Mouse (Mus musculus) heart, adult 18-20 months (tissue): ENCODE data around the gene Olfr578. TPM values are rescaled to one million over a fixed set of nuclear protein-coding genes. Genes with fewer than 3 reads are reported as not detected.

Experiments used
- DNase-seq, 2 experiments: peaks; one replicate each; pipeline ENCODE4 v3.0.0; 2021 to 2022; ENCODE audit warnings: mixed read lengths in 1 of 2
- long read RNA-seq, 2 experiments: library from polyadenylated mRNA; stranded (forward); transcript quantifications; one replicate each; pipeline ENCODE4 v2.0.0; 2021
- total RNA-seq, 2 experiments: library from RNA; stranded (reverse); gene quantifications; 2 replicates each; pipeline ENCODE4 v1.2.3; 2021

Olfr578 gene
- total RNA-seq = not detected
- long read RNA-seq, experiment 1 = 0 reads
- long read RNA-seq, experiment 2 = 0 reads

DNA sequence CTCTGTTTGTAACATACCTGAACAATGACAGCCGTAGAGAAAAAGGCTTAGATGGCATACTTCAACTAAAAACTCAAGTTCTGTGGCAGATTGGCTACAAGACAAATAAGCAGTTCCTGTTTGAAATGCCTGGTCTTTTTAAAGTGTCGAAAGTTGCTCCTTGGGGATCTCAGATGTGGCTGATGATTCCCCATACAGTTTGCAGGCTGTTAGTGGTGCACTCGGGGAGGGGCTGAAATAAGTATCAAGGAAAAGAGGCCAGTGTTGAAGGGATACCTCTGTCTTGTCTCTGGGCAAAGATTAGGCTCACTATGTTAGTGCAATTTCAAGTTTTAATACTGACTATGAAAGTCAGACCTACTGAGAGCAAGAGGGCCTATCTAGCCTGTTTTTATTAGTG, at the start of gene Olfr578:
Gene Olfr578, minus strand, starts transcription at position 101 of the 400 bp plus-strand sequence.
- no peak for DNase-seq

GRCm38 (mm10) chr7:103037724-103038123, 48.6 kb upstream of the Olfr578 start, which contains the start of gene Olfr582:
Gene Olfr582, plus strand, starts transcription at chr7:103038024.
- no peak for DNase-seq

DNA sequence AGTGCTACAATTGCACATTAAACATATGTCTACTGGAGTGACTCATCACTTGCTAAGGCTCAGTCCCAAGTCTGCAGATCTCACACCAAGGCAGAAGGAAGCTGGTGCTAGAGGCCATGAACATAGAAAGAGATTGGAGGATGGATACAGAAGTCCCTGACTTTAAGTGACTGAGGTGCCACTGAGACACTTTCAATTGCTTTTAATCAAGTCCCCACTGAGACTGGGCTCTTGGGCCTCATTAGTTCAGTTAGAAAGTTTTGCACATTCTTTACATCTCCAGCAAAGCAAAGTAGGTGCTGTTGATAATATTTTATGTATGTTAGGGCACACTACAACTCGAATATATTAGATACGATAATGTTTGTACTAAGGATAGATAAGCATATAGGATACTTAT, 13.3 kb downstream of the Olfr578 start, which contains the start of gene Olfr577:
Gene Olfr577, minus strand, starts transcription at position 101 of the 400 bp plus-strand sequence.
- no peak for DNase-seq

DNA sequence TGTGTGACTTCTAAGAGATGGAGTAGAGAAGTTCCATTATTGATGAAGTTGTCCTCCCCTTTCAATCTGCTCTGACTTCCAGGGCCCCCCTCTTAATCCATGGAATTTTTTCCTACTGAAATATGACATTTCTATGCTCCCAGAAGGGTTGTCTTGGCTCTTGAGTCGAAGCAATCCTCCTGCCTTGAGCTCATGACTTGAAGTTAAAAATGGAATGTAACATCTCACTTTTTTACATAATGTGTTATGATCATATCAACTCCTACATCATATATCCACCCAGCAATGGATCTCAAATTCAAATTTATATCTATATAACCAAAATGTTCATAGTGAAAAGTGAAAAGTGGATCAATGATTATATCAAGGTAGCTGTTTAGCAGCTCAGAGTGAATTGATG, 14.7 kb downstream of the Olfr578 start:
- no peak for DNase-seq

- no peak for DNase-seq
Observed at GRCm38 (mm10) chr7:102962360-102962759, 26.8 kb downstream of the Olfr578 start, which contains the start of gene Olfr576. Gene Olfr576, plus strand, starts transcription at chr7:102962660.

GRCm38 (mm10) chr7:102958593-102958992, 30.5 kb downstream of the Olfr578 start, which contains the start of gene Olfr575:
Gene Olfr575, minus strand, starts transcription at chr7:102958775.
- no peak for DNase-seq

- no peak for DNase-seq
Observed at GRCm38 (mm10) chr7:102958137-102958536, 31.0 kb downstream of the Olfr578 start.

GRCm38 (mm10) chr7:102950732-102951131, 38.4 kb downstream of the Olfr578 start:
- no peak for DNase-seq

- no peak for DNase-seq
Observed at GRCm38 (mm10) chr7:102948167-102948566, 41.0 kb downstream of the Olfr578 start, which contains the start of gene Olfr574. Gene Olfr574, plus strand, starts transcription at chr7:102948467.

- DNase-seq = no peak
Observed at GRCm38 (mm10) chr7:102943417-102943816, 45.7 kb downstream of the Olfr578 start.

DNA sequence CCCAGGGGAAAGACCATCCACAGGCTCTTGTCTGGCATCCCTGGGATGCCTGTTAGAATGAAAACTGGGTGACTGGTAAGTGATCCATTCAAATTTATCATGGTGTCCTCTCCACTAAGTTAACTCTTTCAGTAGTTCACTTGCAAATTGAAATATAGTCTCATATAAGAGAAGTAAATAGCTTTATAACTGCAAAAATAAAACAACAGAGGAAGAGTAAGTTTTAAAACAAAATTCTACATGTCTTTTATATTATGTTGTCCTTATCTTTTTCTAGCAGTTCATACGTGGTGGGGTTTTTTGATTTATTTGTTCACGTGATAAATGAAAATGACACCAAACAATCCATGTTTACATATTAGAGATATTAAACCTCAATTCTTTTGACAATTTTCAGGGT, 46.6 kb downstream of the Olfr578 start, which contains the start of gene Olfr573-ps1:
Gene Olfr573-ps1, minus strand, starts transcription at position 101 of the 400 bp plus-strand sequence.
- no peak for DNase-seq

Other genes starting within 250 kb of the Olfr578 start
- not detected for gene Olfr560, start 230.0 kb downstream of the Olfr578 start, total RNA-seq
- gene Olfr78, start 229.9 kb downstream of the Olfr578 start, total RNA-seq = under 1 TPM; 0.49 to 0.60 TPM
- not detected for gene Olfr561, start 218.1 kb downstream of the Olfr578 start, total RNA-seq
- gene Olfr564, start 185.8 kb downstream of the Olfr578 start, total RNA-seq = not detected
- not detected for gene Olfr566, start 130.6 kb downstream of the Olfr578 start, total RNA-seq
- not detected for gene Olfr568, start 112.2 kb downstream of the Olfr578 start, total RNA-seq
- gene Olfr569, start 98.4 kb downstream of the Olfr578 start, total RNA-seq = not detected
- gene Olfr570, start 94.7 kb downstream of the Olfr578 start, total RNA-seq = not detected
- gene Olfr571, start 71.8 kb downstream of the Olfr578 start, total RNA-seq = not detected
- not detected for gene Olfr572, start 64.9 kb downstream of the Olfr578 start, total RNA-seq
- not detected for gene Olfr573-ps1, start 46.7 kb downstream of the Olfr578 start, total RNA-seq
- not detected for gene Olfr574, start 40.9 kb downstream of the Olfr578 start, total RNA-seq
- gene Olfr575, start 30.5 kb downstream of the Olfr578 start, total RNA-seq = not detected
- not detected for gene Olfr576, start 26.7 kb downstream of the Olfr578 start, total RNA-seq
- gene Olfr577, start 13.4 kb downstream of the Olfr578 start, total RNA-seq = not detected
- gene Olfr582, start 48.7 kb upstream of the Olfr578 start, total RNA-seq = not detected
- not detected for gene Olfr583, start 62.0 kb upstream of the Olfr578 start, total RNA-seq
- gene Olfr584, start 92.6 kb upstream of the Olfr578 start, total RNA-seq = not detected
- gene Olfr585, start 108.4 kb upstream of the Olfr578 start, total RNA-seq = not detected
- gene Olfr586, start 136.3 kb upstream of the Olfr578 start, total RNA-seq = not detected
- gene Olfr588-ps1, start 151.6 kb upstream of the Olfr578 start, total RNA-seq = not detected
- not detected for gene Olfr589, start 167.0 kb upstream of the Olfr578 start, total RNA-seq
- gene Olfr591, start 189.0 kb upstream of the Olfr578 start, total RNA-seq = not detected
- gene Olfr592, start 195.5 kb upstream of the Olfr578 start, total RNA-seq = not detected
- gene Olfr593, start 222.5 kb upstream of the Olfr578 start, total RNA-seq = not detected
- not detected for gene Olfr594, start 227.7 kb upstream of the Olfr578 start, total RNA-seq